Mouse (Mus musculus) spleen, embryonic (tissue): Measurements from ENCODE around the gene Adgre5.

ENCODE experiments used
- CTCF ChIA-PET: fragments of 350-600 bp; sonication (Branson Sonifier 250); formaldehyde crosslinking; loops from one replicate; lab custom pipeline; 2022; lab: Charles Lee

The Adgre5 gene

GRCm38 (mm10) chr8:83740976-83741741, at the start of gene Adgre5:
Adgre5 (minus strand) TSS chr8:83741326.
- CTCF ChIA-PET: interaction anchor here (0.5 to 1.6 kb wide), 3 partner anchors 8 to 157 kb away, joined by 3 to 6 read pairs (median 3); no protein-coding TSS in a partner anchor

- CTCF ChIA-PET: interaction anchor here (0.6 kb wide), 1 partner anchor 17 kb away, joined by 11 read pairs; no protein-coding TSS in a partner anchor
These were observed 48.7 kb upstream of the Adgre5 start for GRCm38 (mm10) chr8:83789826-83790225.

GRCm38 (mm10) chr8:83785046-83785445, 43.9 kb upstream of the Adgre5 start:
- CTCF ChIA-PET: interaction anchor here (0.6 kb wide), 1 partner anchor 421 kb away, joined by 8 read pairs; no protein-coding TSS in a partner anchor

GRCm38 (mm10) chr8:83782832-83783558, 41.9 kb upstream of the Adgre5 start:
- CTCF ChIA-PET: interaction anchor here (0.8 to 1.2 kb wide), 4 partner anchors 9 to 110 kb away, joined by 3 to 10 read pairs (median 4); no protein-coding TSS in a partner anchor

- CTCF ChIA-PET: interaction anchor here (1.4 kb wide), 1 partner anchor 24 kb away, joined by 3 read pairs; no protein-coding TSS in a partner anchor
These were observed 38.5 kb upstream of the Adgre5 start for GRCm38 (mm10) chr8:83779610-83780009.

GRCm38 (mm10) chr8:83778051-83778450, 36.9 kb upstream of the Adgre5 start:
- CTCF ChIA-PET: no interaction called here

GRCm38 (mm10) chr8:83776632-83777031, 35.5 kb upstream of the Adgre5 start:
- CTCF ChIA-PET: no interaction called here

GRCm38 (mm10) chr8:83774221-83774620, 33.1 kb upstream of the Adgre5 start:
- CTCF ChIA-PET: interaction anchor here (1.6 to 2.5 kb wide), 2 partner anchors 9 to 18 kb away, joined by 3 to 10 read pairs; no protein-coding TSS in a partner anchor

- CTCF ChIA-PET: interaction anchor here (0.7 to 2.5 kb wide), 3 partner anchors 10 to 141 kb away, joined by 3 to 10 read pairs (median 3); no protein-coding TSS in a partner anchor
These were observed 32.3 kb upstream of the Adgre5 start for GRCm38 (mm10) chr8:83773452-83773846.

- CTCF ChIA-PET: interaction anchor here (0.5 to 2.5 kb wide), 5 partner anchors 10 to 19 kb away, joined by 3 to 19 read pairs (median 10); no protein-coding TSS in a partner anchor
These were observed 31.8 kb upstream of the Adgre5 start for GRCm38 (mm10) chr8:83772701-83773451.

- CTCF ChIA-PET: no interaction called here
These were observed 30.7 kb upstream of the Adgre5 start for GRCm38 (mm10) chr8:83771791-83772190.

GRCm38 (mm10) chr8:83770669-83771068, 29.5 kb upstream of the Adgre5 start:
- CTCF ChIA-PET: no interaction called here

GRCm38 (mm10) chr8:83769720-83770119, 28.6 kb upstream of the Adgre5 start:
- CTCF ChIA-PET: interaction anchor here (0.7 kb wide), 1 partner anchor 9 kb away, joined by 5 read pairs; no protein-coding TSS in a partner anchor

GRCm38 (mm10) chr8:83768526-83768925, 27.4 kb upstream of the Adgre5 start:
- CTCF ChIA-PET: interaction anchor here (1.0 kb wide), 1 partner anchor 39 kb away, joined by 3 read pairs; no protein-coding TSS in a partner anchor

- CTCF ChIA-PET: interaction anchor here (0.7 kb wide), 1 partner anchor 47 kb away, joined by 3 read pairs; no protein-coding TSS in a partner anchor
These were observed 26.3 kb upstream of the Adgre5 start for GRCm38 (mm10) chr8:83767442-83767841.

GRCm38 (mm10) chr8:83765663-83766062, 24.5 kb upstream of the Adgre5 start:
- CTCF ChIA-PET: no interaction called here

- CTCF ChIA-PET: no interaction called here
These were observed 23.6 kb upstream of the Adgre5 start for GRCm38 (mm10) chr8:83764717-83765116.

- CTCF ChIA-PET: no interaction called here
These were observed 23.0 kb upstream of the Adgre5 start for GRCm38 (mm10) chr8:83764116-83764515.

- CTCF ChIA-PET: interaction anchor here (0.6 kb wide), 1 partner anchor 194 kb away, joined by 3 read pairs; no protein-coding TSS in a partner anchor
These were observed 18.2 kb upstream of the Adgre5 start for GRCm38 (mm10) chr8:83759231-83759759.

GRCm38 (mm10) chr8:83758298-83758697, 17.2 kb upstream of the Adgre5 start:
- CTCF ChIA-PET: no interaction called here
